Mouse (Mus musculus) c-Kit-negative CD71-positive TER-119-positive erythroid progenitor cells, embryonic 14.5 days (primary cell): ENCODE measurements around the gene Lpcat1.

Source experiments
- DNase-seq: peaks from one replicate; pipeline ENCODE4 v3.0.0-alpha.2; 2013; ENCODE audit warnings: low read depth, low spot score

Lpcat1 gene

DNA sequence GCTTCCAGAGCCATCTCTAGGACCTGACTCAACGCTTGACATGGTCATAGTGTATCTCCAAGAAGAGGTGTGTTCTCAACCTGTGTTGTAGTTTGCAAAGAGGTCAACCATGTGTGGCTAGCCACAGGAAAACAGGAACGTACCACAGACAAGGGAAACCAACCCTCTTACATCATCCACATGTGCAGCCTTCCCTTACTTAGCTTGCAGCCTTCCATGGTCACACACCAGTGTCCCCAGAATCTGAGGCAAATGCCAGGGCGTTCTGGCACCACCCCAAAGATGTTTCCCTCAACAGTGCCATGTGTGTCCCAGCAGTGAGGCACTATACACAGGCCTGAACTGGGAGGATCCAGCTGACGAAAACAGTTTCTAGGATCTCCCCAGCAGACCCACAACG is 9.3 kb downstream of the Lpcat1 start:
- no peak for DNase-seq

DNA sequence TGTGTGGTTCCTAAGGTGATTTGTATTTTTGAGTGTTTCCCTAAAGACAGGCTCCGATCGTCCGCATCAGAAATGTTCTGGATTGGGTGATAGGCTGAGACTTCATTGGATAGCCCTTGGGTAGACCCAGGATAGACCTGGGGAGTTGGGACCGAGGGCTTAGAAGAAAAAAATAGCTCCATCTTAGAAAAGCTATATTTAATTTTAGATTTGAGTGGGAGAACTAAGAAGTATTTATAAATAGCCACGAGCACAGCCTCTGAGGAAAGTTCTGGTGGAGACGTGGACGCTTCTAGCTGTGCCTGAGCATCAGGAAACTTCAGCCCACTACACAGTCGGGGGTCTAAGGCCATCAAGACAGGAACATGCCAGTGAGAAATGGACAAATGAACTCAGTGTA is 9.8 kb downstream of the Lpcat1 start:
- no peak for DNase-seq

GRCm38 (mm10) chr13:73477841-73478240 is 10.8 kb downstream of the Lpcat1 start:
- no peak for DNase-seq

DNA sequence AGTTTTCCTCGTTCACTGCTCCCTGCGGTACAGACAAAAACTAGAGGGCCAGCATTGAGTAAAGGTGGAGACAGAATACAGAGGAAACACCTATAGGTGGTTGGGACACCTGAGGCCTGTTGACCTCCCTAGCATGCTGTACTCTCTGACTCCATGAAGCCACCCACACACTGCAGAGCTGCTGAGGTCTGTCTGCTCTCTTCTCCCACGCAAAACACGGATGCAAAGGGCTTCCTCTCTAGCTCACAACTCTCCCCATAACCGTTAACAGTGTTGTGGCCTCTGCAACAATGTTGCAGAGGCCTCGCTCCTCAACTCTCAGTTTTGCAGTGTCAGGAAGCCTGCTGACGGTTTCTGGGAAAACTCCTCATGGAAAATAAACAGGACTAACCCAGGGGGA is 15.5 kb downstream of the Lpcat1 start:
- DNase-seq: no peak

GRCm38 (mm10) chr13:73483331-73483730 is 16.3 kb downstream of the Lpcat1 start:
- no peak for DNase-seq

DNA sequence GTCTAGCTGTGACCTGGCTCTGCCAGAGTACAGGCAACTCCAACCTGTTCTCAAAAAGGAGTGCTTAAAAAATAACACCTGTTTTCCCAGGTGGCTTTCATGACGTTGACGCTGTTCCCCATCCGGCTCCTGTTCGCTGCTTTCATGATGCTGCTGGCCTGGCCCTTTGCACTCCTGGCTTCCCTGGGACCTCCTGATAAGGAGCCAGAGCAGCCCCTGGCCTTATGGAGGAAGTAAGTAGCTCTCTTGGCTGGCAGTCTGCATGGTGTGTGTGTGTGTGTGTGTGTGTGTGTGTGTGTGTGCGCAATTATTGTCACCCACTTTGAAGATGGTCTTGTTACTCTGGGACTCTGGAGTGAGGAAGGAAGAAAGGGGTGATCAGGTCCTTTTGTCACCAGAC is 17.2 kb downstream of the Lpcat1 start:
- no peak for DNase-seq

- DNase-seq: no peak
These were observed 21.1 kb downstream of the Lpcat1 start for GRCm38 (mm10) chr13:73488105-73488504.

DNA sequence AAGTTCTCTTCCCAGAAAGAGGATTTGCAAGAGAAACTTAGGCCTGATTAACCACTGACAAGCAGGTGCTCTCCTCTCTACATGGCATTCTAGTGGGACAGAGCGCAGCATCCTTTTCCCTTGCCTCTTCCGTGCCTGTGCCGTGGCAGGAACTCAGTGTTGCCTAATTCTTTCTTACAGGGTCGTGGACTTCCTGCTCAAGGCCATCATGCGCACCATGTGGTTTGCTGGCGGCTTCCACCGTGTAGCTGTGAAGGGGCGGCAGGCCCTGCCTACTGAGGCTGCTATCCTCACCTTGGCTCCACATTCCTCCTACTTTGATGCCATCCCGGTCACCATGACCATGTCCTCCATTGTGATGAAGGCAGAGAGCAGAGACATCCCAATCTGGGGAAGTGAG is 21.7 kb downstream of the Lpcat1 start:
- no peak for DNase-seq

GRCm38 (mm10) chr13:73489986-73490385 is 23.0 kb downstream of the Lpcat1 start:
- DNase-seq: no peak

DNA sequence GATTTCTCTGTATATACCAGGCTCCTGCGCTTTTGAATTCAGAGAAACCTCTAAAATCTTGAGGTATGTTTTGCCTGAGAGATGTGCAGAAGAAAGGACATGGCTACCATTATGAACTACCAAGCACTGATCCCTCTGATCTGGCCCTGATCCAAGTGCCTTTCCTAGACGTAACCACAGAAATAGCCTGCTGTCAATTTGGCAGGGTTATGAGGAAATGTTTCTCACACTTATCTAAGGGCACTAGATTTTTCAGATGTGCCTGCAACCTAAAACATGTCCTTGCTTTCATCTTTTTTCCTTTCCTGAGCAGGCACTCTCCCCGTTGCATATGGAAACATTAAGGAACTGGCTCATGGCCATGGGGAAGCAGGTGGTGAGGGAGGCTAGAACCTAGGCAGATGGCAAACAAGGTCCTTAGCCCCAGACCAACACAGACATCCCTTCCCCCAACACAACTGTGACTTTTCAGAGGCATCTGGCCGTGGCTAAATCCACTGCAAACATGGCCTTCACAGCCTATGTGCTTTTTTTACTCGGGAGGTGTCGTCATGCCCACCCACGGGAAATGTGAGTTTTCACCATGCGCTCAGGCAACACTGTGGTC is 23.7 kb downstream of the Lpcat1 start:
- no peak for DNase-seq

- DNase-seq: no peak
These were observed 26.2 kb downstream of the Lpcat1 start for GRCm38 (mm10) chr13:73493183-73493582.

DNA sequence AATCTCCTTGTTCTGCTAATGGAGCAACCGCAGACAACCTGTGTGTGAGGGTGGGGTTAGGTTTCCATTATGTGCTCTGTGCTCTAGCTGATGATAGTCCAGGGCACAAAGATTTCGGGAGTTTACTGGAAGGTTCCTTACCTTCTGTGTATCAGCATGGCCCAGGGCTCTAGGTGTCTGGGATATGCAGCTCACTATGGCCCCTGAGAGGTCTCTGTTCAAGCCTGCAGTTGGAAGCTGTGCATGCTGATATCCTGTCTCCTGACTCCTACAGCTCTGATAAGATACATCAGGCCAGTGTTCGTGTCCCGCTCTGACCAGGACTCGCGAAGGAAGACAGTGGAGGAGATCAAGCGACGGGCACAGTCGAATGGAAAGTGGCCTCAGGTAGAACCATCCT is 27.5 kb downstream of the Lpcat1 start:
- DNase-seq: no peak

GRCm38 (mm10) chr13:73496137-73496536 is 29.1 kb downstream of the Lpcat1 start:
- DNase-seq: no peak

GRCm38 (mm10) chr13:73499893-73500604 is 33.1 kb downstream of the Lpcat1 start:
- DNase-seq: peak; percentile 64

DNA sequence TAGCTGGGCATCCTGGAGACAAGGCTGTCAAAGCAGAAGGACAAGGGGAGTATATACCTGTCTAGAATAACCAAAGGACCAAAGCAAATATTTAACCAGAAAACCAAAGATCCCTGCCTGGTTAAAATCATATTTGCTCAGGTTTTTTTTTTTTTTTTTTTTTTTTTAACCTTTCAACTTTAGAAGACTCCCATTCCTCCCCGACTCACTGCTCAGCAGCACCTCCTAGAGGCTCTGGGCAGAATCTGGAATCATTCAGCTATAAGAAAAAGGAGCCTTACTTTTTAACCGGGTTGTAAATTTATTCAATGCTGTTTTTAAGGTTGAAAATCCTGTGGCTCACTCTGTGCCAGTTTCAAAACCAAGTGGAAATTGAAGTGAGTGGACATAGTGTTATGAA is 35.7 kb downstream of the Lpcat1 start:
- DNase-seq: no peak

DNA sequence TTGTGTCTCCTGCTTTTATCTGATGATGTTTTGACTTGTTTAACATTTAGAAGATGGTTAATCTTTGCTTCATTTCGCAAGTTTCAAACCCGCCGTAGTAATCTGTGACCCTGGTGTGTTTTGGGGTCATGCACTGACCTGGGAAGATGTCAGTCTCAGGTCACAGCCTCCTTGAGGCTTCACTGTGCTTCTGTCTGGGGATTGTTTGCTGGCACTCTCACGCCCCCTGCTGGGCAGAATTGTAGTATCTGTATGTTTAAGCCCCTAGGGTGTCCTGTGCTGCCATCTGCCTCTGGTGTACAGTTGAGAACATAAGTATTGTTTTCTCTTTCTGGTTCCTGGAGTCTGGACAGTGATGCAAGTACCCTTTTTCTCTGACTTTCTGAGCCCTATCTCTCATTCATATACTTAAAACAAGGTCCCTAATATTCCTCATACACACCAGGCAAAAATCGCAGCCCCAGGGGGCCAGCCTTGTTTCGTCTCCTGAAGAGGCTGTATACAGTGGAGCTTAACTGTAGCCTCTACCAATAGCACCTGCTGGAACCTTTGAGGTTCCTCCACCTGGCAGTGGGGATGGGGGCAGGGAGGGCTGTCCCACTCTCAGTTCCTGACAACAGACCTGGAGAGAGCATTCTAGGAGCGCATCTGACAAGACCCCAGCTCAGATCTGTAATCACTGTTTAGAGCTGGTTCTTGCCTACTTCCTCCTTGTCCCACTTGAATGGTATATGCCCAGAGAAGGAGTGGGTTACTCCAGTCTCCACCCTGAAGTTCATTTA is 38.9 kb downstream of the Lpcat1 start:
- peak; percentile 58 for DNase-seq

GRCm38 (mm10) chr13:73508817-73509550 is 42.0 kb downstream of the Lpcat1 start:
- DNase-seq: no peak

- no peak for DNase-seq
These were observed 42.9 kb downstream of the Lpcat1 start for GRCm38 (mm10) chr13:73509869-73510268.

- peak; percentile 65 for DNase-seq
These were observed 46.0 kb downstream of the Lpcat1 start for GRCm38 (mm10) chr13:73512776-73513673.

DNA sequence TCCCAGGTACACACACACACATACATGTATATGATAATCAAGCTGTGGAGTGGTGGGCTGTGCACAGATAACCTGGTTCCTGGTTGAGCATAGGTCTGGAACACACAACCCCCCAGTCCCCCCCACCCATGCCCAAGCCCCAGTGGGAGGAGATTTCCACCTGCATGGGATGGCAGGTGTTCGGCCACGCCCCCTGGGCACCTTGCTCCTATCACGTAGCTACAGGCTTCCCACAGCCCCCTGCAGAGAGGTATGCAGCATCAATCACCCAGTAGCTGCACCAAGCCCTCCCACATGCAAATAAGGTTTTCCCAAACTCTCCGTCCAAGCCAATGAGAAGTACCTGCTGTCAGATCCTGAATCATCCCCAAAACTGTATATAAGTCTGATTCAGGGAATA is 49.9 kb downstream of the Lpcat1 start:
- DNase-seq: no peak

DNA sequence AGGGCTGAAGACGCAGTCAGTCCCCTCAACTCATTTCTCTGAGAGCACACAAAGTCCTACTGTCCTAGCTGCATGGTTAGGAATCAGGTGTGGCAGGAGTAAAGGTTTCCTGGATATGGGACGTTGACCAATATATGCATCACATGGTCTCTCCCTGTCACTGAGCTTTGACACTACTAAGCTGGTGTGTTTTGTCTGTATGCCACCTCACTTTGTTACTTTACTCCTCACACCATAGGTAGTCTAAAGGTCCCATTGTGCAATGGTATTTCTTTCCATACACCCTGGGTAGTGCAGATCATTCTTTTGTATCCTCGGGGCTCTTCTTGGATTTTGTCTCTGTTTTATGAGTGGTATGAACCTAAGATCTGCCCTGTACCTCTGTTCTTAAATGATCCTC is 66.7 kb downstream of the Lpcat1 start:
- no peak for DNase-seq
